Mouse (Mus musculus) thymus, adult 2 months (tissue): ENCODE results near the gene Rab6a.

Experiments
- CTCF ChIP-seq: fragments of 200-500 bp; IDR thresholded peaks from 2 replicates; pipeline ENCODE4 v1.5.1; 2012; ENCODE audit warnings: mild to moderate bottlenecking, control low read depth, low read length, moderate library complexity, borderline replicate concordance; ENCODE audit not compliant: control insufficient read depth, poor library complexity, insufficient read depth; ENCODE audit errors: extremely low read depth
- POLR2A ChIP-seq: fragments of 200-500 bp; IDR thresholded peaks from 2 replicates; pipeline ENCODE4 v1.6.1; 2012; ENCODE audit warnings: mild to moderate bottlenecking, low read length, control low read depth, moderate library complexity; ENCODE audit not compliant: control insufficient read depth, poor library complexity, insufficient read depth; ENCODE audit errors: extremely low read depth

- no peak for TF ChIP-seq POLR2A
- TF ChIP-seq CTCF, result no peak
Measured at GRCm38 (mm10) chr7:100572704-100573103, 34.5 kb upstream of the Rab6a start.
